Mouse (Mus musculus): ENCODE measurements around the gene Dok7. TPM values are rescaled to one million over a fixed set of nuclear protein-coding genes. Genes with fewer than 3 reads are reported as not detected.

Dok7 gene
- polyA plus RNA-seq, 1 experiment from 2014 or later = 2.3 TPM

GRCm38 (mm10) chr5:35070314-35070713 is 13.7 kb downstream of the Dok7 start:
- no peak overlapping the region for H3K27ac ChIP-seq
- H3K9me3 ChIP-seq = no peaks in the 10 kb centered on the region
- H3K4me3 ChIP-seq = no peak overlapping the region
- 77% methylated on average over 8 of the region's 8 CpGs for WGBS
- peaks cover 18% of the 10 kb centered on the region for H3K4me1 ChIP-seq
- peaks cover 1% of the 10 kb centered on the region; the same call in 1 of the 2 replicates for H3K36me3 ChIP-seq
- H3K27me3 ChIP-seq (ENCODE audit: insufficient read depth, poor library complexity, severe bottlenecking) = peaks cover 18% of the 10 kb centered on the region
- no peak for DNase-seq (ENCODE audit: low spot score)

- Histone ChIP-seq H3K4me3 (no peak overlapping the region), H3K9me3 (no peaks in the 10 kb centered on the region), H3K36me3 (peaks cover 8% of the 10 kb centered on the region; the same call in 1 of the 2 replicates), H3K27ac (0 out of 2 replicates have a peak overlapping the region, but pooled peaks have one; percentile 3), H3K4me1 (peaks cover 18% of the 10 kb centered on the region), H3K27me3 (ENCODE audit: insufficient read depth, poor library complexity, severe bottlenecking) (peaks cover 20% of the 10 kb centered on the region; the same call in 1 of the 2 replicates)
- no peak for DNase-seq (ENCODE audit: low spot score)
- 64% methylated on average over 7 of the region's 7 CpGs for WGBS
Observed at GRCm38 (mm10) chr5:35070953-35071352, 14.4 kb downstream of the Dok7 start.

DNA sequence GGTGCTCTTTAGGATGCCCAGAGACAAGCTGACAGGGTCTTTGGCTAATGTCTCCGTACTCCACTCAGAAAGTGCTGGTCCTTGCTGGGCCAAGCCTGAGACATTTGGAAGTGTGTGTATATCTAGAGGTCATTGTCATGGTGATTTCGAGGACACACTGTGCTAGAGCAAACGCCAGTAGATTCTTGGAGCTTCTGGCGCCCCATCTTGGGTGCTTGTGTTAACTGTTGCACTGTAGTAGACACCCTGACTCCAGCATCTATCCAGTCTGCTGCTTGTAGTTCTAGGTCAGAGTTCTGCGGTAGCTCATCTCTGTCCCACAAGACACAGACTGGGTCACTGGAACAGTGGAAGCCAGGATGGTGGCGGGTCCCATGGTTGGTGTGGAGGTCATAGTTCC is 15.3 kb downstream of the Dok7 start:
- peaks cover 21% of the 10 kb centered on the region for H3K27me3 ChIP-seq (ENCODE audit: insufficient read depth, poor library complexity, severe bottlenecking)
- no peak overlapping the region for H3K4me3 ChIP-seq
- H3K9me3 ChIP-seq = no peaks in the 10 kb centered on the region
- 85% methylated on average over 6 of the region's 6 CpGs for WGBS
- H3K4me1 ChIP-seq = peaks cover 18% of the 10 kb centered on the region
- DNase-seq (ENCODE audit: low spot score) = no peak
- H3K36me3 ChIP-seq = peaks cover 11% of the 10 kb centered on the region; the same call in 1 of the 2 replicates
- no peak overlapping the region for H3K27ac ChIP-seq

DNA sequence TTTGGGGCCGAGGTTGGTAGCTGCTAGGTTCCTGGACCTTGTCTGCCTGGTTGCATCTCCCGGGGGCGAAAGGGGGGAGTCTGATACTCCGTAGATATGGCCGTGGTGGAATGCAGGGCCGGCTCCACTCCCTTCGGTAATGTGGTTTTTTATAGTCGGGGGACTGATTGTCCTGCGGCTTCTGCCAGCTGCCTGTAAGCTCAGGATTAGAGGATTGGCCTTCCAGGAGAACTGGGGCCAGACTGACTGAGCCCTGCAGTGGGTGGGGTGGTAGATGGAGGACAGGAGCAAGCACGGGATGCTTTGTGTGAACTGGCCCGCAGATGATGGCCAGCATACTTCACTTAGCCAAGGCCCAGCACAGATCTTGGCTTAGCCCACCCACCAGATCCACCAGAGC is 16.7 kb downstream of the Dok7 start:
- H3K27ac ChIP-seq = no peak overlapping the region
- WGBS = 62% methylated on average over 11 of the region's 11 CpGs
- H3K36me3 ChIP-seq = peaks cover 20% of the 10 kb centered on the region; the same call in 1 of the 2 replicates
- H3K27me3 ChIP-seq (ENCODE audit: insufficient read depth, poor library complexity, severe bottlenecking) = peaks cover 35% of the 10 kb centered on the region
- H3K4me3 ChIP-seq = no peak overlapping the region
- peaks cover 18% of the 10 kb centered on the region for H3K4me1 ChIP-seq
- no peaks in the 10 kb centered on the region for H3K9me3 ChIP-seq
- no peak for DNase-seq (ENCODE audit: low spot score)

GRCm38 (mm10) chr5:35073992-35074391 is 17.4 kb downstream of the Dok7 start:
- DNase-seq (ENCODE audit: low spot score) = no peak
- Histone ChIP-seq H3K4me1 (peaks cover 14% of the 10 kb centered on the region), H3K9me3 (no peaks in the 10 kb centered on the region), H3K27ac (no peak overlapping the region), H3K4me3 (no peak overlapping the region), H3K27me3 (ENCODE audit: insufficient read depth, poor library complexity, severe bottlenecking) (peaks cover 36% of the 10 kb centered on the region), H3K36me3 (peaks cover 24% of the 10 kb centered on the region; the same call in 1 of the 2 replicates)
- 54% methylated on average over 9 of the region's 9 CpGs for WGBS

GRCm38 (mm10) chr5:35076369-35076768 is 19.8 kb downstream of the Dok7 start:
- H3K27ac ChIP-seq = no peak overlapping the region
- no peaks in the 10 kb centered on the region for H3K9me3 ChIP-seq
- H3K36me3 ChIP-seq = peaks cover 24% of the 10 kb centered on the region; the same call in 1 of the 2 replicates
- H3K4me1 ChIP-seq = peaks cover 32% of the 10 kb centered on the region
- no peak overlapping the region for H3K4me3 ChIP-seq
- WGBS = 79% methylated on average over 1 of the region's 1 CpGs
- H3K27me3 ChIP-seq (ENCODE audit: insufficient read depth, poor library complexity, severe bottlenecking) = peaks cover 54% of the 10 kb centered on the region
- no peak for DNase-seq (ENCODE audit: low spot score)

- WGBS = 33% methylated on average over 18 of the region's 18 CpGs
- DNase-seq (ENCODE audit: low spot score) = no peak
Observed at GRCm38 (mm10) chr5:35079101-35079500, 22.5 kb downstream of the Dok7 start.

DNA sequence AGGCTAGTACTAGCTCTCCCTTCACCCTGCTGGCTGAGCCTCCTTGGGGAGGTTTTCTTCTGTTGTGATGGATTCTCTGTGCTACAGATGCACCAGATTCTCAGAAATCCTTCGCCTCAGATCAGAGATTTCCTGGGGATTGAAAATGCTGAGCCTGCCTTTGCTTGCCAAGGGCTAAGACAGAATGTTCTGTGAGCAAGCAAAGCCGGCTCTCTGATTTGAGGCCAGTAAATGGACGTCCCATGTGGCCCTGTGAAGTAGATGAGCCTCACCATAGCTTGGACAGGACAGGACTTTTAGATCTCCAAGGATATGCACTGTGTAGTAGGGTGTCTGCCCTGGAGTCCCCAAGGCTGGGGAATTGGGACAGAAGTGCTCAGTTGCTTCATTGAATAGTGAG is 28.3 kb downstream of the Dok7 start:
- no peak for DNase-seq (ENCODE audit: low spot score)
- H3K27ac ChIP-seq = no peak overlapping the region
- no peaks in the 10 kb centered on the region for H3K9me3 ChIP-seq
- no peaks in the 10 kb centered on the region for H3K36me3 ChIP-seq
- peaks cover 12% of the 10 kb centered on the region for H3K4me1 ChIP-seq
- H3K27me3 ChIP-seq (ENCODE audit: insufficient read depth, poor library complexity, severe bottlenecking) = peaks cover 25% of the 10 kb centered on the region
- H3K4me3 ChIP-seq = no peak overlapping the region
- WGBS = 72% methylated on average over 3 of the region's 3 CpGs

More at GRCm38 (mm10) chr5:35079101-35079500, 22.5 kb downstream of the Dok7 start:
- Histone ChIP-seq H3K27ac (no peak overlapping the region; the same call in 1 of the 2 replicates), H3K4me1 (peaks cover 23% of the 10 kb centered on the region), H3K9me3 (no peaks in the 10 kb centered on the region), H3K36me3 (peaks cover 24% of the 10 kb centered on the region; the same call in 1 of the 2 replicates), H3K27me3 (ENCODE audit: insufficient read depth, poor library complexity, severe bottlenecking) (peaks cover 54% of the 10 kb centered on the region), H3K4me3 (0 out of 2 replicates have a peak overlapping the region, but pooled peaks have one; percentile 2)

GRCm38 (mm10) chr5:35088785-35089613 is 32.4 kb downstream of the Dok7 start:
- peak; percentile 91 for DNase-seq (ENCODE audit: low spot score)
- peaks cover 16% of the 10 kb centered on the region; the same call in 1 of the 2 replicates for H3K27me3 ChIP-seq (ENCODE audit: insufficient read depth, poor library complexity, severe bottlenecking)

DNA sequence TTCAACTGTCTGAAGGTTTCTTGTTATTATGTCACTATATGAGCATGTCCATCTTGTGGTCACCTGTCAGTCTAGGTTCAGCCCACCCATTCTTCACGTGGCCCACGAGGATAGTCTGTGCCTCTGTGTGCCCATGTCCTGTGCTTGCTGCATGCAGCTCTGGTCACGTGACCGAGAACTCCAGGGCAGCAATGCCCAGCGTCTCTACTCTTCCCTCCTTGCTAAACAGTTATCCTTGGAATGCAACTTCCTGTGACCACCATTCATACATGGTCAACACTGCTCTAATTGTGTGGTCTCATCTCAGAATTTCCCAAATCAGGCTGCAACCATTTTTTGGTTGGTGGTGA is 33.0 kb downstream of the Dok7 start:
- WGBS = 73% methylated on average over 5 of the region's 5 CpGs

More at GRCm38 (mm10) chr5:35088785-35089613, 32.4 kb downstream of the Dok7 start:
- 59% methylated on average over 9 of the region's 9 CpGs for WGBS
- Histone ChIP-seq H3K4me1 (peaks cover 4% of the 10 kb centered on the region; the same call in 1 of the 2 replicates), H3K27ac (no peak overlapping the region), H3K9me3 (no peaks in the 10 kb centered on the region), H3K36me3 (peaks cover 31% of the 10 kb centered on the region), H3K4me3 (no peak overlapping the region)

GRCm38 (mm10) chr5:35091636-35092035 is 35.1 kb downstream of the Dok7 start:
- DNase-seq (ENCODE audit: low spot score) = no peak
- WGBS = 67% methylated on average over 3 of the region's 3 CpGs
- Histone ChIP-seq H3K27ac (no peak overlapping the region), H3K9me3 (no peaks in the 10 kb centered on the region), H3K27me3 (ENCODE audit: insufficient read depth, poor library complexity, severe bottlenecking) (0 out of 2 replicates have a peak, but pooled peaks cover 6% of the 10 kb centered on the region), H3K36me3 (peaks cover 56% of the 10 kb centered on the region), H3K4me3 (no peak overlapping the region), H3K4me1 (peaks cover 4% of the 10 kb centered on the region; the same call in 1 of the 2 replicates)

More for the DNA sequence above, 33.0 kb downstream of the Dok7 start:
- H3K4me1 ChIP-seq = peaks cover 4% of the 10 kb centered on the region; the same call in 1 of the 2 replicates
- peaks cover 35% of the 10 kb centered on the region for H3K36me3 ChIP-seq
- H3K27ac ChIP-seq = no peak overlapping the region
- H3K9me3 ChIP-seq = no peaks in the 10 kb centered on the region
- H3K27me3 ChIP-seq (ENCODE audit: insufficient read depth, poor library complexity, severe bottlenecking) = peaks cover 14% of the 10 kb centered on the region; the same call in 1 of the 2 replicates
- no peak for DNase-seq (ENCODE audit: low spot score)
- H3K4me3 ChIP-seq = no peak overlapping the region

DNA sequence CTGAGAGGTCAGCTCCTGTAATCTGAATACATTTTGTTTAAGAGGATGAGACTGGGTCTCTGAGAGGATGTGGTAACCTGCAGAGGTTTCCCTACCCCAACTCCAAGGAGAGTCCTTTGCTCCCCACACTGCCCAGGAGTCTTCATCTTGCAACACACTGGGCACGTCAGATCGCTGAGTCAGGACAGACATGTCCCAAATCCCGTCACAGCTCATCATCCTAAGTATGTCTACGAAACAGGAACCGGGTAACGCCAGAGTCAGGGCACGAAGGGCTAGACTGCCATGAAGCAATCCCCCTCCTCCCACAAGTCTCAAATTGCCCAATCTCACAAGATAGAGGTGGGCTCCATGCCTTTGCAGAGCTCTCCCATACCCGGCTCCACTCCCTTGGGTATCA is 46.5 kb downstream of the Dok7 start:
- H3K4me3 ChIP-seq = no peak overlapping the region
- DNase-seq (ENCODE audit: low spot score) = no peak
- H3K9me3 ChIP-seq = no peaks in the 10 kb centered on the region
- no peaks in the 10 kb centered on the region for H3K27me3 ChIP-seq (ENCODE audit: insufficient read depth, poor library complexity, severe bottlenecking)
- H3K27ac ChIP-seq = no peak overlapping the region
- 74% methylated on average over 8 of the region's 8 CpGs for WGBS
- H3K36me3 ChIP-seq = peaks cover 45% of the 10 kb centered on the region
- H3K4me1 ChIP-seq = peaks cover 28% of the 10 kb centered on the region

GRCm38 (mm10) chr5:35103528-35103927 is 47.0 kb downstream of the Dok7 start:
- Histone ChIP-seq H3K4me1 (peaks cover 28% of the 10 kb centered on the region), H3K27me3 (ENCODE audit: insufficient read depth, poor library complexity, severe bottlenecking) (no peaks in the 10 kb centered on the region), H3K36me3 (peaks cover 41% of the 10 kb centered on the region), H3K4me3 (peak overlapping the region; percentile 80; the same call in 1 of the 2 replicates), H3K9me3 (no peaks in the 10 kb centered on the region), H3K27ac (no peak overlapping the region)
- no peak for DNase-seq (ENCODE audit: low spot score)
- WGBS = 34% methylated on average over 2 of the region's 2 CpGs

Measured in heart, embryonic 10.5 days (tissue).